Mouse (Mus musculus) right cerebral cortex, postnatal 14 days (tissue): Measurements from ENCODE around the gene Sowahc.

Source experiments
- DNase-seq: peaks from one replicate; pipeline ENCODE4 v3.0.0; 2022

Gene Sowahc

DNA sequence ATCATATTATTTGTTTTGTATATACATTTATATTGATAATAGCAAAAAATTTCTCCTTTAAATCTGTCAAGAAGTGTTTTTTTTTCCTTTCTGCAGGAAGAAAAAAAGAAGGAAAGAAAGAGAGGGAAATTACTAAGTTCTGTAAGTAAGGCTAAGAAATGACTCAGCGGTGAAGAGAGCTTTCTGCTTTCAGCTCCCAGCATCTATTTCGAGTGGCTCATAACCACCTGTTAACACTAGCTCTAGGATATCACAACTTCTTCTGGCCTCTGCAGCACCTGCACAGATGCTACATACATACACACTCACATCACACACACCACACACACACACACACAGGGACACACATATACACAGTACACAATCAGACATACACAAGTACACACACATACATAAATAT is 34.8 kb downstream of the Sowahc start:
- no peak for DNase-seq

DNA sequence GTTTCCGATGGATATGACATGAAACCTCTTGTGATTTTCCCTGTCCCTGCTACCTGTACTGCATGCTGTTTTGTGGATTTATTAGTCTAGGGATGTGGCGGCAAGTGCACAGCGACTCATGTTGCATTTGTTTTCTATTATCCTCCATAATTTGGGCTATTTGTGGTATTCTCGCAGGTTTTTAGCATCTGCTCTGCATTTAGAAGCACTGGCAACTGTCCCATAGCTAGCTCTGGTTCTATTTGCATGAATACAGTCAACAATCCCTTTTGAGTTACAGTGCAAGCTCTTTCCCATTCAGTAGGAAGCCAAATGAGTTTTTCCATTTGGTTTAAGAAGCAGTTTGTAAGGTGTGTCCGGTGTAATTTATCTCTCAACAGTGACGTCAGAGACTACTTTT is 37.8 kb downstream of the Sowahc start:
- no peak for DNase-seq

DNA sequence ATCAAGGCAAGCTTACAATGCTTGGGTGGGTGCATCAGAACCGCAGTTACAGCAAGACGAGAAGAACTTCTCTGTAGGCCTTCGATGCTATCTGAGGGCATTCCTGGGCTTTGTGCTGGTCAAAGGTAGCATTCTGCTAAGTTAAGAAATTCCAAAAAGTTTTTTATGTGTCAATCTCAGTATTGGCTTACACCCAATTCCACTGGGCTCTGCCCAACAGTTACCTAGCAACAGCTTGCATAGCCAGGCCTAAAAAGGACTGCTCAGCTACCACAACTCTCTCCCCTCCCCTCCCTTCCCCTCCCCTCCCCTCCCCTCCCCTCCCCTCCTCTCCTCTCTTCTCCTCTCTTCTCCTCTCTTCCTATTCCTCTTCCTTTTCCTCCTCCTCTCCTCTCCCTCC is 39.9 kb downstream of the Sowahc start:
- no peak for DNase-seq

DNA sequence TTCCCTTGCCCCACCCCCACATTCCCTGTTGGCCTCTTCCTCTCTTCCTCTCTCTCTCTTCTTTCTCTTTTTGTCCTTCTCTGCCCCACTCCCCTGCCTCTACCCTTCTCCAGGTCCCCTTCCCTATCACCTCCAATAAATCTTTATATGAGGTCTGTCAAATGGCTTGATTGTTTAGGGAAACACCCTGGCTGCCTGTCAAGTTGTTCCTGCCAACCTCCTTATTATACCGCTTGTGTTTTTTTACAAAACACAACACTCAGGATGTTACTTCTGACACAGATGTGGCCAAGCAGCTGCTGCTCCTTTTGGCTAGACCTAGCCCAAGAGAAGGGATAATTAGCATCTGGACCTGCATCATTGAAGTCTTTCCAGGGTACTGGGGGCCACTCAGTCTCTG is 40.3 kb downstream of the Sowahc start:
- no peak for DNase-seq

DNA sequence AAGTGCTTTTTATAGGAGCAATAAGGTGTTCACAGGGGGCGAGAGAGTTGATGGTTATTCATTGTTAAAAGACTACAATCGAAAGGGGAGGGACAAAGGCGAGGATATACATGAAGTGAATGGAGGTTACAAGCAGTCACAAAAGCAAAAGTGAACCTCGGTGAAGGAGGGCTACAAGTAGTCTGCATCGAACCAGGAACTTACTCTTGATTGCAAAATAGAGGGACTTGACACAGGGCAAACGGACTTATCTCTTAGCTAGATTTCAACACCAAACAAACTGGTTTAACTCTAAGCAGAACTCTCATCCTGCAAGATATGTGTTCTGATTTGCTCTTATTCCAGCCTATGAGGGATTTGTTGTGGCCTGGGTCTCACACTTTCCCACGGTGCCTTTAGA is 41.2 kb downstream of the Sowahc start:
- no peak for DNase-seq

DNA sequence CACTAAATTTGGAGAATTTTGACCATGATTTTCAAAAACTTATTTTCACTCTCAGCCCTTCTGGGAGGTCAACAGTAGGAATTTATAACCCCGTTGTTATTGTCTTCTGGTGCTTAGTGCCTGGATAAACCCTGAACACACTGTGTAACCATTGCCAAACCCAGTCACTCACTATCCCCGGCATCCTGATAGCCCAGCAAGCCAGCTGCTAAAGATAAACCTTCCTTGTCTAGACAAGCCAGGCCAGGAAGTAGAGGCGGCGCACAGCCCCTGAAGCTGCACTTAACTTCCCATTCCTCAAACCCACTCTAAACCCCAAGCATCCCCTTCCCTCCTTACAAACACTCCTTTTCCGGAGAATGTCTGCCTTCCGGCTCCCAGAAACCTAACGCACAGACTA is 43.3 kb downstream of the Sowahc start:
- no peak for DNase-seq

DNA sequence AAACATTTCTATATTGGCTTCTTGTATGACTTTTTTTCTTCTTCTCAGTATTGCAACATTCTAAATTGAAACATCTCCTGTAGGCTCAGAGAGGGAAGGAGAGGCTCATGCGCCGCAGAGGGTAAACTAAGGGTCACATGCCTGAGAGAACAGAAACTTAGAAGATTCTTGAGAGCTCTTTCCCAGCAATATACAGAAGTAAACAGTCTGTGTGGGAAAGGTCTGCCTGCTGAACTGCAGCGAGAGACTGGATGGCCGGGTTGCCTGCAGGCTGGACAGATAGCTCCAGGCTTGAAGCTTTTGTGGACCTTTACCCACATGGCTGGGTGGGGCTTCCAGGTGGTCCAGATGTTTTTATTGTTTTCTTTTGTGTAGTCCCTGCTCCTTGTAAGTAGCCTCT is 43.9 kb downstream of the Sowahc start:
- no peak for DNase-seq

DNA sequence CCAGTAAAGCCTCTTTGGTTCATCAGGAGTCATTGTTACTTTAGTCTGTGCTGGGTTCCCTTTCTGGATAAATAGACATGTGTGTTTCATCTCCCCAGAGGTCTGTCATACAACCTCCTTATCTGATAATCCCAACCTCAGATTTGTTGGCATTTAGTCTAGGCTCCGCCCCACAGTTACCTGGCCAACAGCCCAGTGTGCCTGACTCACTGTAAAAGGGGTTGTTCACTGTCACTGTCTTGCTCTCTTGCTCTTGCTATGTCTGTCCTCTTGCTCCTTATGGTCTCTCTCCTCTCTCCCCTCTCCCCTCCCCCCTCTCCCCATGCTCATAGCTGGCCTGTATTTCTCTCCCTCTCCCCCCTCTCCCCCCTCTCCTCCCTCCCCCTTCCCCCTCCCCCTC is 44.3 kb downstream of the Sowahc start:
- no peak for DNase-seq

DNA sequence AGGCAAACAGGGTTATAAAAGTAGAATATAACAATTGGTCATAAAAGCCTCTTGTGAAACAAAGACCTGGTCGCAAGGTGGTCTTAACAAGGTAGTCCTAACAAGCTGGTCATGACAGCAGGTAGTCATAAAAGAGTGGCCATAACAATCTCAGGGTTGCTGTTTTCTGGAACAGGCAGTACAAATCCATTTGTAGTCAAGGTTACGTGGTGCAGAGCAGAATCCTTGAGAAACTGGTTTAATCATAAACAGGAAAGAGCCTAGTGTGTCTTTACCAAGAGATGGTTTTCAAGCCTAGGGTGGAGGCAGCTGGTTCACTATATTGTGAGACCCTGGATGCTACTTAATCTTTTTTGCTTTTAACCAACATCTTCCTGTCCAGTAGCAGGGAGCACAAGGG is 45.5 kb downstream of the Sowahc start:
- DNase-seq: no peak

DNA sequence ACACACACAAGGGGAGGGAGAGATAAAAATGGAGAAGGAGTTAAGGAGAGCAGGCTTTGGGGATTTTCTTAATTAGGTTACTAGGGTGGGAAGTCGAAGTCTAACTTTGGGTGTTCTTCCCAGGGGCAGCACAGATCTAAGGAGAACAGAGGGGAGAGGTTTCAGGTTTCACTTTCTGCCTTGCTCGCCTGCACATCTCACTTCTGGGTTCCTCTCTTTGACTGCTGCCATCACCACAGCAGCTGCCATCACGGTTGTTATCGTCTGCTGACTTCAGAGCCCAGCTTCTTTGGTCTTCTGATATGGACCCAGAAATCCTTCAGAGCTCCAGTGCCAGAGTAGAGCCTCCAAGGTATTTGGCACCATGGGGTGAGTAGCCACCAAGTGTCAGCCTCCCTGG is 46.4 kb downstream of the Sowahc start:
- no peak for DNase-seq

DNA sequence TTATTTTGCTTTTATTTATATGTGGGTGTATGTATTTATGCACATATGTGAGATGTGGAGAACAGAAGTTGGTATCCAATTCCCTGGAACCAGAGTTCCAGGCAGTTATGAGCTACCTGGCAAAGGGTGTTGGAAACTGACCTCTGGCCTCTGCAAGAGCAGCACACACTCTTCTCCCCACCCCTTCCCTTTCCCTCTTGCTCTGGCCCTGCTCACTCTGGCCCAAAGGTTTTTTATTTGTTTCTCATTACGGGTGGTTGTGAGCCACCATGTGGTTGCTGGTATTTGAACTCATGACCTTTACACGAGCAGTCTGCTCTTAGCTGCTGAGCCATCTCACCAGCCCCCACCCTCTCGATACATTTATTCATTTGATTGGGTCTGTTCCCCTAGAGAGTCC is 47.0 kb downstream of the Sowahc start:
- DNase-seq: no peak

DNA sequence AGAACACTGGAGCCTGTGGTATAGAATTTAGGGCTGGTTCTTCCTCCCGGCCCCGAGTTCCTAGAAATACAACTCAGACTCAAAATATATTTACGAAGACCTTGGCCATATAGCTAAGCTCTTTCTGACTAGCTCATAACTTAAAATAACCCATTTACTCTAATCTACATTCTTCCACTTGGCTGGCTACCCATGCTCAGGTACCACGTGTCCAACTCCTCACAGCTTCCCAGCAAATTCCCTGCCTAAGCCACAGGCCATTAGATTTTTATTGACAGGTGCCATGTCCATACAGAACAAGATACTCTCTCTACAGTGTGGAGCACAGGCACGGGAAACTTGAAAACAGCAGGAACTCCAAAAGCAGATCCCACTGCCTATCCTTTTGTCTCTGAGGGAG is 54.0 kb downstream of the Sowahc start:
- DNase-seq: no peak
